Mouse (Mus musculus) retina, adult 2 months (tissue): ENCODE results near the gene Prdx6.

ENCODE experiments used
- DNase-seq: peaks from one replicate; pipeline ENCODE4 v3.0.0-alpha.2; 2012; ENCODE audit warnings: low read depth, low spot score

Prdx6 gene

DNA sequence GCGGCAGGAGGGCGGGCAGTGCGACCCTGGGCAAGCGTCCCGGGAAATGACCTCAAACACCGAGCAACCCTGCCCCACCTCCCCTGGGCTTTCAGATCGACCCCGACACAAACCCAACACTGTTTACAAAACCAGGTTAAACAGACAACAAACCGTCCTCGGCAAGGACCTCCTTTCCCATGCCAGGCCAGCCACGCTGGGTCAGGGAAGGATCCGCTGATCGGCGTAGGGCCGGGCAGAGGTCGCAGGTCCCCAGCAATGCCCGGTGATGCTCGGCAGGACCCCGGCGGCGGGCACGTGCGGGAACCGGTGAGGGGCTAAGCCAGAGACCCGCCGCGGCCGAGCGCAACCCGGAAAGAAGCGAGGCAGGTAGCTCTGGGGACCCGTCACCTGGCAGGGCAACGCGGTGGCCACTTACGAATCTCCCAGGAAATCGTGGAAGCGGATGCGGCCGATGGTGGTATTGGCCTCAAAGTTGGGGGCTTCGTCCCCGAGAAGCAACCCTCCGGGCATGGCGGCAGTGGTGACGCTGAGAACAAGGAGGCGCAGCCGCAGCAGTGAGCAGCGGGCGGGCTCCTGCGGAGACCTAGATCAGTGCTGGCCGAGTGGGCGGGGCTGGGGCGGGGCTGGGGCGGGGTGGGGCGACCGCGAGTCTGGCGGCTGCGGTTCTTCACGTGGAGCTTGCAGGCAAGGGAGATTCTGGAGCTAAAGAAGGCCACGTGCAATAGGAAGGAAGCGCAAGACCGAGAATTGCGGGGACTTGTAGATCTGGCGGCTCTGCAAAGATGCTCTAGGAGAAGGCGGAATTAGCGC lies at the start of gene Prdx6:
Prdx6 (minus strand) TSS at position 616 of the 813 bp plus-strand sequence.
- peak; percentile 55 for DNase-seq

DNA sequence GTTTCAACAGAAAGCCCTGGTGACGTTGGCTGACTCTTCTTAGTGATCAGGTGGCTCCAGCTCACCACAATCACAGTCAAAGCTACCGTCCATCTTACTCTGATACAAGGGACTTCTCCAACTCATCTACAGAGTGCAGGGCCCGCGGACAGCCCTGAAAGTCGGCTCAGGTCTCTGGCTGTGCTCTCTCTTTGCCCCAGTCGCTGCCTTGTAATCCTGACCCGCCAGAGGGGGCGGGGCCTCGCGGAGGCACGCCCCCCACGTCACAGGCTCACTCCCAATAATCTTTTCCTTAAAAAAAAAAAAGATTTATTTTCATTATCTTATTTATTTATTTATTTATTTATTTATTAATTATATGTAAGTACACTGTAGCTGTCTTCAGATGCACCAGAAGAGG lies 37.2 kb upstream of the Prdx6 start:
- DNase-seq = no peak

DNA sequence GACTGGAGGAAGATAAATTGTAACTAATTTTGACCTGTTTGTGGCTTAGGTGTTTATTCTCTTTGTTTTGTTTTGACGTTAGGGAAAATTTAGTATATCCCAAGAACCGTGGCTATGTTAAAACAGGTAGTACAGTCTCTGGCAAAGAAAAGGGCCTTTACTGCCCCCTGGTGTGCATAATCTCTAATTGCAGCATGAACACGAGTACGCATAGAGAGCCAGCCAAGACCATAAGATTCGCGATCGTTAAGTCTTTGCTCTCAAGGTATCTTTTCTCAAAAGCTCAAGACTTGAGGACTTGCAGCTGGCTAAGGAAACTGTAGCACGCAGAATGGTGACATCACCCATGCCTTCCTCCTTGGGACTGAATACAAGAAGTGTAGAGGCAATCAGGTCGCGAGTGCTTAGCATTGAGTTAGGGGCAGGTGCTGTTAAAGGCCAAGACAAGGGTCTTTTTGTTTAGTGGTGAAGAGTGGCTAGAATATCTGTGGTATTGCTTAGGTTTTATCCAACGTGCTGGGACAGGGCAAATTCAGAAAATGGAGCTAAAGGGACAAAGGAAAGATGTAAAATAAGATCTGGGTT lies 35.8 kb upstream of the Prdx6 start:
- peak; percentile 38 for DNase-seq

DNA sequence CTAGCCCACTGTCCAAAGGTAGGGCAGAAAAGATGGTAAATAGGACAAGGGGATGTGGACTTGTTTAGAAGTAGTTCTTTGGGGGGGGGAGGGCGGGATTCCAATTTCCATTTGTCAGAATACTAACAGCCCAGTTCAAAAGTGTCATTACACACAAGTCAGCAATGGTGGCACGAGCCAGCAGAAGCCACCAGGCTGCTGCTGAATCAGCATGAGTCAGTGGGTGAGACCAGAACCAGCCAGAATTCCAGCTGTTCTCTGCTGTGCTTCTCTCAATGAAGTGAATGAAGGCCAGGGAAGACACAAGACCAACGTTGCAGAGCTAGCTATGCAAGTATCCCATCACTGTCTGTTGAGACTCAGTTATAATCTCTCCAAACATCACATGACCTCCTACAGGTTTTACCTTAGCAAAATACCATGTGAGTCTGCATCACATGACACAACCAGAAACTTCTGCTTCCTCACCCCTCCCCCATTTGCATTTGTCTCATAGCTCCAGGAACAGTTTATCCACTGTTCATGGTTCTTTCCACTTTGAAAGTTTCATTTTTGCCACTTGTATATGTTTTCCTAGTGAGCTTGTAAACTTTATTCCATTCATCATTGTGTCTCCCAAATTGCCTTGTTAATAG lies 30.2 kb upstream of the Prdx6 start:
- DNase-seq = no peak

DNA sequence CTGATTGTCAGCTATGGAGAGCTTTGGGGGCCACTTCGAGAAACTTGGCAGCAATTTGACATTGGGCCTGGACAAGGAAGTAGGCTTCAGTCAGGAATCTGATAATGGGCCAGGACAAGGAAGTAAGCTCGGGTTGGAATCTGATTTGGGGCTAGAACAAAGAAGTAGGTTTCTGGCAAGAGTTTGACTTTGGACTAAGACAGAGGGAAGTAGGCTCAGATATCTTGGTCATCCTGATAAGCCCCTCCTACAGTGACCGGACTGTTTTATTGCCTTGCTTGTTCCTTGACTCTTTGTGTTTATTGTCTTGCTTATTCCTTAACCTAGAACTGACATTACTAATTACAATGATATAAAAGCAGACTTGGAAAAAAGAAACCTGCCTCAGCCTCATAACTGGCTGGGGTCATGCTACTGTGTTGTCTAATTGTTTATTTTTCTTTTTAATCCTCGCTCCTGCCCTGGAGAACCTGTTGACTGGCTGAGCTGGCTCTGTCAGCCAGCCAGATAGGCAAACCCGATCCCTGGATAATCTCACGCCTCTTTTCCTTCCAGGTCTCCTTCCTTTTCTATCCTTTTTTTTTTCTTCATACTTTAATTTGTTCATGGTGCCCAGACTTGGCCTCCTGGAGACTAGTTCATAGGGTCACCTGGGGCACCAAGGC lies 28.4 kb upstream of the Prdx6 start:
- DNase-seq = no peak

DNA sequence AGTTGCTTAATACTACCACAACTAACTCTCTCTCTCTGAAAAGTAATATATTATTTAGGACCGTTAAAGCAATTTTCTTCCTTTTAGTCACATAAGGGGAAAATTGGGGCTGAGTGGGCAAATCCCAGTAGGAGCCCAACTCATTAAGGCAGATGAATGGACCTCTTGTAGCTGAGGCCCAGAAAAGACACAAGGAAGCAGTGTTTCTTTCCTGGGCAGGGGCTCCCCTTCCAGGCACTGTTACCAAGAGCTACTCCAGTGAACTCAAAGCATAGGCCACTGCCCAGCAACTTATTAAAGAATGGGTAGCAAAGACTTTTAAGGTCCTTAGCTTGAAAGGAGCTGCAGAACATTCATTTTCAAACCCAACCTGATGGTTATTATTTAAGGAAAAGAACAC lies 22.5 kb upstream of the Prdx6 start:
- DNase-seq = no peak

DNA sequence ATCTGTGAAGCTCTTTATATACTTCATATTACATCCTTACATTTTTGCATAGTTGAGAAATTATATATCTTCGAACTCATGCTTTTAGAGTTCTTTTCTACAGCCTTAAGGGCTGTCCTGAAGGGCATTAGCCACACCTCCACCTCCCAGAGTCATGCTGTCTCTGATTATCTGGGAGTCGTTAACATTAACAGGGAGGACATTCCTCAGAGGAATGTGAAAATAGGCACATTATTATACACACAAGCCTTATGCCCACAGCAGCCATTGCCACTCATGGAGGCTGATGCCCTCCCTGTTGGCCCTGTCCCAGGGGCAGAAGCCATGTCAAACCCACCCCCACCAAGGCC lies 20.4 kb upstream of the Prdx6 start:
- no peak for DNase-seq

DNA sequence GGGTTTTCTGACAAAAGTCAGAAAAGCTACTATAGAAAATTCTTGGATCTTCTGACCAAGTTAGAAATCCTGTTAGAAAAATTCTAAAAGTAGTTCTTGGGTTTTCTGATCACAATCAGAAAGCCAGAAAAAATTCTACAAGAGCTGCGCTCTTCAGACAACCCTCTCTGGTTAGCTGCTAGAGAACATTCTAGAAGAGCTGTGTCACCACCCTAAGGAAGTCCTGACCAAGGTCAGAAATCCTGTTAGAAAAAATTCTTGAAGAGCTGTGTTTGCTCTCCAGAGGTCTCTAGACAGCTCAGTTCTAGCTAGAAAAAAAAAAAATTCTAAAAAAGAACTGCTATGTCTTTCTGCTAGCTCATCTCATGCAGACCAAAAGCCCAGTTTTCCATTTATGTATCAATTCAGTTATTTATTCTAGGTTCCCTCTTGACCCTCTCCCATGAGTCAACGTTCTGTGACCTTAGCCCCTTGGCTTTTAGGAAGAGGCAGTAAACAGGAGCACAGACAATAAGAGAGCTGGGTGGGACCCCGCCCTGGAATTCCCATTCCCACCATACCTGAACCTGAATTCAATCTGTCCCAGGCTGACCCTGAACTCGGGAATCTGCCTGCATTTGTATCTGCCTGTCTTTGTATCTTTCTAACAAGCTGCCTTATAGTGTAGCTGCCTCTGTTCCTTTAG lies 19.9 kb upstream of the Prdx6 start:
- DNase-seq = no peak

DNA sequence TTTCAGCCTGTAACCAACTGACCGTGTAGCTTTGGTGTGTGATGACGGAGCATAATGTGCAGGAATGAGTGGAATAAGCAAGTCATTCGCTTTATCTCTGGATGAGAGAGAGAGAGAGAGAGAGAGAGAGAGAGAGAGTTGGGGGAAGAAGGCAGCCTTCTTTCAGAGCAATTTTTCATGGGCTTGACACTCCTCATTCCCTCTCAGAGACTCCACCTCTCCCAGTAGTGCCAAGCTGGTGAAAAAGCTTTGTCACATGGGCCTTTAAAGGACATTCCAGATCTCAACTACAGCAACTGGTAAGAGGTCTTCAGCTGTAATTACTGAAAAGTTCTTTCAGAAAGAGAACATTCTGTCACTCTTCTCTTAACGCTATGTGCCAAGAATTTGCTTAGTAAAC lies 18.3 kb upstream of the Prdx6 start:
- no peak for DNase-seq

DNA sequence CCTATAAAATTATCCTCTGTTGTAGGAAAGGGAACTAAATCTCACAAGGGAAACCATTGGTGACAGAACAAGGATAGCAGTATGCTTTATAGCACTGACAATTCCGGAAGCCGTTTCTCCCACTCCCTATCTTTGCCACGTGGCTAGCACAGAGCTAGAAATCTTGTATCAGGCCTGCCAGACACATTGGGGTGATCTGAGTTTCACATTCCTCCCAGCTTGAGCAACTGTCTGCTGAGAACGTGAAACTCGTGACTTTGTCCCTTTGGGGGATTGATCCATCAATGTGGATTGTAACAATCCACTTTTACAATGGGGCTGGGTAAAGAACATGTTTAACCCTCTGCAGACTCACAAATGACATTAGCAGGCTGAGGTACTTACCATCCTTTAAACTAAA lies 17.9 kb upstream of the Prdx6 start:
- DNase-seq = no peak

DNA sequence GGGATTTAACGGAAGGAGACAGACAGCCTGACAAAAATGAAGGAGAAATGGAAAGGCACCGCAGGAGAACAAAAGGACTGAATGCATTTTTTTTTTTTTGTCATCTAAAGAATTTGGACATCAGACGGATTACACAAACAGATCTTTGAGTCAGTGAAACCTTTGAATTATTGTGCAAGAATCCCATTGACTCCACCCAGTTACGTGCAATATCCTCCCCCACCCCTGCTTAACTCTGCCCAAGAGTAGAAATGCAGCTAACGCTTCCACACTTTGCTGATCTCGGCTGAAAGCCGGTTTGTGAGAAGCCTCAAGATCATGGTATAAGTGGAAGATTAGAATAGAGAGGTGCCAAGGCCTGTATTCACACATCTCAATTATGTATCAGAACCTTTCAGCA lies 17.1 kb upstream of the Prdx6 start:
- no peak for DNase-seq

DNA sequence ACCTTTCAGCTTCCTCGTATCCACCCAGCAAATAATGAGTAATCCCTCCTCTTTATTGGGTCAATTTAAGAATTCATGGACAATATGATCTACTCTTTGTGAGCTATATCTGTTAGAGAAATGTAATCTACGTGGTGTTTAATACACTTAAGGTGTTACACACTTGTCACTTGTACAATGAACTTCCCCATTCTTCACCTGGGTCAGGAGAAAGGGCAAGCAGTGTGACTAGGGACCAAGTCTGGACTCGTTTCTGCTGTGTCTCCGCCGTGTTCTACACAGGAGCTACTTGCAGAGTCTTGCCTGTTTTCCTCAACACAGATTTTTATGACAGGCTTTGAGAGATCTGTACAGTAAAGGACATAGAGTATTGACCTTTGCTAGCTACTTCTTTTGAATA lies 13.9 kb upstream of the Prdx6 start:
- DNase-seq = no peak

DNA sequence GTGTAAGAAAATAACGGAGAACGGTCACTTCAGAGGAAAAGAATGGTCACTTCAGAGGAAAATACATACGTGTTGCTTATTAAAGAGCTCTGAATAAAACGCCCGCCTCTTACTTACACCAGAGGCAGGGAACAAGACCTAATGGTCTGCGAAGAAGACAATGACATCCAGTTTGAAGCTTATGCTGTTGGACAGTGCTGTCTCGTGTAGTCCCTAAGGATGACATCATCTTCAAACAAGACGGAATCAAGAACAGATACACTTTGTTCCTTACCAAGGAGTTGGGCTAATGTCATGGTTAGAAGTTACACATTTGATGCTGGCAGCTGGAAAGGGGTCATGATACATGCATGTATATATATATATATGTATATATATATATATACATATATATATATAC lies 12.6 kb upstream of the Prdx6 start:
- no peak for DNase-seq

DNA sequence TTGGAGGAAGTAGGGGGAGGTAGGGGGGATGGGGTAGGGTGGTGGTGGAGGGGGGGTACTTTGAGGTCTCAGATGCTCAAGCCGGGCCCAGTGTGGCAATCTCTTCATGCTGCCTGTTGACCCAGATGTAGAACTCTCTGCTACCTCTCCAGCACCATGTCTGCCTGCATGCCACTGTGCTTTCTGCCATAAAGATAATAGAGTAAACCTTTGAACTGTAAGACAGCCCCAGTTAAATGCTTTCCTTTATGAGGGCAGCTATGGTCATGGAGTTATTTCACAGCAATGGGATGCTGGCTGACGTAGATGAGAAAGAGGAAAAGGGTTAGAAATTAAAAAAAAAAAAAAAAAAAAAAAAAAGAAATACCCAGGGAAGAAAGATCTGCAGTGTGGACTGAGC lies 11.5 kb upstream of the Prdx6 start:
- DNase-seq = no peak

DNA sequence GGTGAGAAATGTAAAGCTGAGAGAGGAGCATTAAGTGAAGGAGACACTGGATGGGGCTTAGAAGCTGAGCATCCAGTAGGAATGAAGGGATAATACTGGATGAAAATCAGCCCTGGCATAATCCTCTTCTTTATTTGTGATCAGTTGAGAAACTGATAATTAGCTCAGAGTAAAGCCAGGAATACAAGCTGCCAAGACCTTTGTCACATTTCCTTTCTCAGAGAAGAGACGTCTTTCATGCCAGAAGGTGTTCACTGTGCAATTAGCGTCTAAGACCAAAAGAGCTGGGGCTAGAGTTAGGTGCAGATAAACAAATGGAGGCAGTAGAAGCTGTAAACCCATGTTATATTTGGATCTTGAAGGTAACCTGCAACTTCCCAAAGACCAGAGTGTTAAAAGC lies 9.7 kb upstream of the Prdx6 start:
- DNase-seq = no peak

DNA sequence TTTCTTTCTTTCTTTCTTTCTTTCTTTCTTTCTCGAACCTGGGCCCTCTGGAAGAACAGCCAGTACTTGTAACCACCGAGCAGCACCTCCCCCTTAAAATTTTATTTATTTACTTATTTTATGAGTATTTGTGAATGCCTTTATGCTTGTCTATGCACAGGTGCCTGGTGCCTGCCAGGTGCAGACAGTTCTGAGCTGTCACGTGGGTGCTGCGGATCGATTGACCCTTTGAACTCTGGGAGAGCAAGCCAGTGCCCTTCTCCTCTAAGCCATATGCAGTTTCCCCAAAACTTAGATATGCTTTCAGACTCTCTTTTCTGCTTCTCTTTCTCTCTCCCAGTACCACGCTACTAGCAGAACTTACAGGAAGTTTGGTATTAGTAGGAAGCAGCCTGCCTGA lies 8.1 kb upstream of the Prdx6 start:
- no peak for DNase-seq

DNA sequence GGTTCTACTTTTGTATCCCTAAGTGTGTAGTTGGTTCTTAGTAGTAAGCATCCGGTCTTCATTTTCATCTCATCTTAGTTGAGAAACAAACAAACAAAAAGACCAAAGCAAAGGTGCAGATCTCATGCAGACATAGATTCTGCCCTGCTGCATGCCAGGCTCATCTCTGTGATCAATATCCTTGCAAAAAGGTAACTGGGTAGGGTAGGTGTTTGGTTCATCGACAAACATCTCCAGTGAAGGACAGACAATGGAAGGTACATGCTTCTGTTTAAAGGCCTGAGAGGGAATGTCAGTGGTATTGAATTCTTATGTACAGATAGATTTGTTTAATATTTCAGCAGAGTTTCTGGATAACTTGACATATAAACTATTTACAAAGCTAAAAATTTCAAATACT lies 7.3 kb upstream of the Prdx6 start:
- DNase-seq = no peak

DNA sequence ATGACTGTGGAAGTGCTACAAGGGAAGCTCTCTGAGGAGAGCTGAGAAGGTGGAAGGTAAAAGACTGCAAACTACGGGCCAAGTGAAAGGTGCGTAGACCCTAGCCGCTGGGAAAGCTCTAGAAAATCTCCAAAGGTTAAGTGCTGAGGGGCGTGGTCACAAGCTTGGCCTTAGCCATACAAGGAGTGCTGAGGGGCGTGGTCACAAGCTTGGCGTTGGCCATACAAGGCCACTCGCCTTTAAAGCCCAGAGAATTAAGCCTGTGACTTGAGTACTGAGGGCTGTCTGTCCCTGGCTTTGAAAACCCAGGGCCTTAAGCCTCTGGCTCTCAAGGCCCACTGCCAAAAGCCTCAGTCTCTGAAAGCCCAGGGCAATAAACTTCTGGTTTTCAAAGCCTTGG lies 5.9 kb upstream of the Prdx6 start:
- no peak for DNase-seq

DNA sequence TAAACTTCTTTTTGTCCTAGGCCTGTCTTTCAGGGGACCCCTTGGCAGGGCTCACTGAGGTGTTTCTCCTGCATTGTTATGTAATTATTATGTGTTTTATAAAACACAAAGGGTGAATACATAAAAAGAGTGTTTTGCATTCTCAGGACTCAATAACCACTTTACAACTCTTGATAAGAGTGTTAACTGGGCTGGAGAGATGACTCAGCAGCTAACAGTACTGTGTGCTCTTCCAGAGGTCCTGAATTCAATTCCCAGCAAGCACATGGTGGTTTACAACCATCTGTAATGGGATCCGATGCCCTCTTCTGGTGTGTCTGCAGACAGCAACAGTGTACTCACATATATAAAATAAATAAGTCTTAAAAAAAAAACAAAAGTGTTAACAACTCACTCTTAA lies 3.3 kb upstream of the Prdx6 start:
- no peak for DNase-seq

DNA sequence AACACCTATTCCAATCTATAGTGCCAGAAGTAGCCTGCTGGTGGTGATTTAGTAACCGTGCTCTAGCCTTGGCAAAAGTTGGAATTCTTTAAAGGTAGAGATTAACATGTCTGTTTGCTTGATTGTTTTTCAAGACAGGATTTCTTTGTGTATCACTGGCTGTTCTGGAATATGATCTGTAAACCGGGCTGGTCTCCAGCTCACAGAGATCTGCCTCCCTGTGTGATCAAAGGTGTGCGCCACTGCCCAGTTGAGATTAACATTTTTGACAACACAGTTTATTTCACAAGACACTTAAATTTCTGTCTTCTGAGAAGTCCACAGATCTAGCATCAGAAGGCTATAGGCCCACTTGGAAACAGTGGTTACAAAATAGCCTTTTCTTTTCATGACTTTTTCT lies 1.9 kb upstream of the Prdx6 start:
- no peak for DNase-seq

DNA sequence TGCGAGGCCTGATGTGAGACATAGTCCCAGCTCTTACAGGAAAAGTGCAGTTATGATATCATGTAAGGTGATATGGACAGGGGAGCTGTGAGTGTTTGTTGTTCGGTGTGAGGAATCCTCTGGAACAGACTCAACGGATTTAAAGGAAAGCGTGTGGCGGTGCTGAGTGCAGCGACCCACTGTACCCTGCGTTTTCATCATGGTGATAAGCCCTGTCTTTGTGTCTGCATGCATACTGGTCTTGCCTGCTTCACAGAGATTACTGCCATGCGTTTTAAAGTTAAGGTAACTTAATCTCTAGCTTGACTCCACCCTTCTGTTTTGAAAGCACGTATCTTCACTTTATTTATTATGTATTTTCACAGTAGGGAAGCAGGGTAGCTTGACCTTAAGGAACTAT lies 1.3 kb upstream of the Prdx6 start:
- no peak for DNase-seq
